Mouse (Mus musculus): ENCODE data around the gene Olfr1163. TPM values are rescaled to one million over a fixed set of nuclear protein-coding genes. Genes with fewer than 3 reads are reported as not detected.

The Olfr1163 gene
- not detected for polyA plus RNA-seq (2014; fragmentation: Illumina TruSeq; extraction: RNeasy Lipid Tissue Mini Kit (QIAGEN cat#74804); ENCODE audit: low replicate concordance)

GRCm38 (mm10) chr2:88071730-88072129 is at the start of gene Olfr1163:
Gene Olfr1163, minus strand, starts transcription at chr2:88071830.

GRCm38 (mm10) chr2:88093866-88094265 is 22.2 kb upstream of the Olfr1163 start, which contains the start of gene Olfr1164:
Gene Olfr1164, minus strand, starts transcription at chr2:88093966.

GRCm38 (mm10) chr2:88051029-88051428 is 20.6 kb downstream of the Olfr1163 start, which contains the start of gene Olfr1162:
Gene Olfr1162, minus strand, starts transcription at chr2:88051129.

GRCm38 (mm10) chr2:88037599-88037998 is 34.0 kb downstream of the Olfr1163 start, which contains the start of gene Olfr73:
Gene Olfr73, minus strand, starts transcription at chr2:88037699.

GRCm38 (mm10) chr2:88022474-88022873 is 49.2 kb downstream of the Olfr1163 start, which contains the start of gene Olfr1161:
Gene Olfr1161, plus strand, starts transcription at chr2:88022774.

Other genes starting within 250 kb of the Olfr1163 start
- not detected for gene Olfr1148, start 241.3 kb downstream of the Olfr1163 start, polyA plus RNA-seq (2014; fragmentation: Illumina TruSeq; extraction: RNeasy Lipid Tissue Mini Kit (QIAGEN cat#74804); ENCODE audit: low replicate concordance)
- gene Olfr1150-ps1, start 227.8 kb downstream of the Olfr1163 start, polyA plus RNA-seq (2014; fragmentation: Illumina TruSeq; extraction: RNeasy Lipid Tissue Mini Kit (QIAGEN cat#74804); ENCODE audit: low replicate concordance), result not detected
- not detected for gene Olfr1151, start 216.0 kb downstream of the Olfr1163 start, polyA plus RNA-seq (2014; fragmentation: Illumina TruSeq; extraction: RNeasy Lipid Tissue Mini Kit (QIAGEN cat#74804); ENCODE audit: low replicate concordance)
- not detected for gene Olfr1152, start 205.3 kb downstream of the Olfr1163 start, polyA plus RNA-seq (2014; fragmentation: Illumina TruSeq; extraction: RNeasy Lipid Tissue Mini Kit (QIAGEN cat#74804); ENCODE audit: low replicate concordance)
- gene Olfr1153, start 176.9 kb downstream of the Olfr1163 start, polyA plus RNA-seq (2014; fragmentation: Illumina TruSeq; extraction: RNeasy Lipid Tissue Mini Kit (QIAGEN cat#74804); ENCODE audit: low replicate concordance), result not detected
- gene Olfr1154, start 166.7 kb downstream of the Olfr1163 start, polyA plus RNA-seq (2014; fragmentation: Illumina TruSeq; extraction: RNeasy Lipid Tissue Mini Kit (QIAGEN cat#74804); ENCODE audit: low replicate concordance), result not detected
- gene Olfr1155, start 126.7 kb downstream of the Olfr1163 start, polyA plus RNA-seq (2014; fragmentation: Illumina TruSeq; extraction: RNeasy Lipid Tissue Mini Kit (QIAGEN cat#74804); ENCODE audit: low replicate concordance), result not detected
- gene Olfr1156, start 118.7 kb downstream of the Olfr1163 start, polyA plus RNA-seq (2014; fragmentation: Illumina TruSeq; extraction: RNeasy Lipid Tissue Mini Kit (QIAGEN cat#74804); ENCODE audit: low replicate concordance), result not detected
- not detected for gene Olfr1157, start 103.5 kb downstream of the Olfr1163 start, polyA plus RNA-seq (2014; fragmentation: Illumina TruSeq; extraction: RNeasy Lipid Tissue Mini Kit (QIAGEN cat#74804); ENCODE audit: low replicate concordance)
- gene Olfr74, start 97.2 kb downstream of the Olfr1163 start, polyA plus RNA-seq (2014; fragmentation: Illumina TruSeq; extraction: RNeasy Lipid Tissue Mini Kit (QIAGEN cat#74804); ENCODE audit: low replicate concordance), result not detected
- not detected for gene Olfr1158, start 81.7 kb downstream of the Olfr1163 start, polyA plus RNA-seq (2014; fragmentation: Illumina TruSeq; extraction: RNeasy Lipid Tissue Mini Kit (QIAGEN cat#74804); ENCODE audit: low replicate concordance)
- gene Olfr1160, start 63.6 kb downstream of the Olfr1163 start, polyA plus RNA-seq (2014; fragmentation: Illumina TruSeq; extraction: RNeasy Lipid Tissue Mini Kit (QIAGEN cat#74804); ENCODE audit: low replicate concordance), result not detected
- not detected for gene Olfr1161, start 49.1 kb downstream of the Olfr1163 start, polyA plus RNA-seq (2014; fragmentation: Illumina TruSeq; extraction: RNeasy Lipid Tissue Mini Kit (QIAGEN cat#74804); ENCODE audit: low replicate concordance)
- not detected for gene Olfr73, start 34.1 kb downstream of the Olfr1163 start, polyA plus RNA-seq (2014; fragmentation: Illumina TruSeq; extraction: RNeasy Lipid Tissue Mini Kit (QIAGEN cat#74804); ENCODE audit: low replicate concordance)
- not detected for gene Olfr1162, start 20.7 kb downstream of the Olfr1163 start, polyA plus RNA-seq (2014; fragmentation: Illumina TruSeq; extraction: RNeasy Lipid Tissue Mini Kit (QIAGEN cat#74804); ENCODE audit: low replicate concordance)
- gene Olfr1164, start 22.1 kb upstream of the Olfr1163 start, polyA plus RNA-seq (2014; fragmentation: Illumina TruSeq; extraction: RNeasy Lipid Tissue Mini Kit (QIAGEN cat#74804); ENCODE audit: low replicate concordance), result not detected
- not detected for gene Olfr1166, start 56.4 kb upstream of the Olfr1163 start, polyA plus RNA-seq (2014; fragmentation: Illumina TruSeq; extraction: RNeasy Lipid Tissue Mini Kit (QIAGEN cat#74804); ENCODE audit: low replicate concordance)
- not detected for gene Olfr1167, start 83.4 kb upstream of the Olfr1163 start, polyA plus RNA-seq (2014; fragmentation: Illumina TruSeq; extraction: RNeasy Lipid Tissue Mini Kit (QIAGEN cat#74804); ENCODE audit: low replicate concordance)
- gene Olfr1168, start 110.0 kb upstream of the Olfr1163 start, polyA plus RNA-seq (2014; fragmentation: Illumina TruSeq; extraction: RNeasy Lipid Tissue Mini Kit (QIAGEN cat#74804); ENCODE audit: low replicate concordance), result not detected
- not detected for gene Olfr1170, start 156.5 kb upstream of the Olfr1163 start, polyA plus RNA-seq (2014; fragmentation: Illumina TruSeq; extraction: RNeasy Lipid Tissue Mini Kit (QIAGEN cat#74804); ENCODE audit: low replicate concordance)
- not detected for gene Olfr1173, start 208.0 kb upstream of the Olfr1163 start, polyA plus RNA-seq (2014; fragmentation: Illumina TruSeq; extraction: RNeasy Lipid Tissue Mini Kit (QIAGEN cat#74804); ENCODE audit: low replicate concordance)
- gene Olfr1174-ps, start 243.3 kb upstream of the Olfr1163 start, polyA plus RNA-seq (2014; fragmentation: Illumina TruSeq; extraction: RNeasy Lipid Tissue Mini Kit (QIAGEN cat#74804); ENCODE audit: low replicate concordance), result not detected

Data from small intestine, adult 10 weeks (tissue).